Mouse (Mus musculus) neural tube, embryonic 13.5 days (tissue): ENCODE data around the gene Nectin3. TPM values are rescaled to one million over a fixed set of nuclear protein-coding genes. Genes with fewer than 3 reads are reported as not detected.

Experiments
- ATAC-seq: fragments of 200-750 bp; cut with Nextera tagmentation; 2 replicates; pipeline ENCODE4 v1.8.0; 2017; ENCODE audit warnings: low read depth, mild to moderate bottlenecking, moderate TSS enrichment, moderate library complexity
- H3K27ac ChIP-seq: fragments of 300-500 bp; sonication (generic); replicated peaks from 2 replicates; pipeline ENCODE4 v1.5.1; 2015; ENCODE audit warnings: moderate library complexity, mild to moderate bottlenecking, inconsistent platforms
- H3K27me3 ChIP-seq: fragments of 300-500 bp; sonication (generic); 2 replicates; pipeline ENCODE4 v1.6.1; 2015; ENCODE audit warnings: mild to moderate bottlenecking, inconsistent platforms
- H3K36me3 ChIP-seq: fragments of 300-500 bp; sonication (generic); 2 replicates; pipeline ENCODE4 v1.6.1; 2015; ENCODE audit warnings: mild to moderate bottlenecking, inconsistent platforms
- H3K4me1 ChIP-seq: fragments of 300-500 bp; sonication (generic); replicated peaks from 2 replicates; pipeline ENCODE4 v1.6.1; 2015; ENCODE audit warnings: inconsistent platforms
- H3K4me2 ChIP-seq: fragments of 300-500 bp; sonication (generic); 2 replicates; pipeline ENCODE4 v1.6.1; 2015; ENCODE audit warnings: inconsistent platforms, mild to moderate bottlenecking, moderate library complexity
- H3K4me3 ChIP-seq: fragments of 300-500 bp; sonication (generic); 2 replicates; pipeline ENCODE4 v1.5.1; 2015; ENCODE audit warnings: mild to moderate bottlenecking, inconsistent platforms
- H3K9ac ChIP-seq: fragments of 300-500 bp; sonication (generic); 2 replicates; pipeline ENCODE4 v1.6.1; 2015; ENCODE audit warnings: moderate library complexity, mild to moderate bottlenecking, inconsistent platforms
- H3K9me3 ChIP-seq: fragments of 300-500 bp; sonication (generic); 2 replicates; pipeline ENCODE4 v1.6.1; 2016; ENCODE audit warnings: inconsistent platforms
- WGBS: fragments of 180-500 bp; shearing (Covaris S2); methylation state at CpG from one replicate; pipeline ENCODE4 v1.1.7; 2015; 5-methylcytosine and 5-hydroxymethylcytosine counted together
- polyA plus RNA-seq: library from polyadenylated mRNA; unstranded; fragments of >200 nt; fragmentation: Nextera tagmentation; extraction: Ambion mirVana; gene quantifications from 2 replicates; pipeline ENCODE4 v1.2.1, GENCODE M21; 2015

Gene Nectin3
- 33.3 and 34.1 TPM in 2 replicates for polyA plus RNA-seq

- no peaks in the 10 kb centered on the region for H3K27me3 ChIP-seq
- H3K4me1 ChIP-seq: peaks cover 31% of the 10 kb centered on the region
- ATAC-seq: no peak
- H3K27ac ChIP-seq: peak within 1 kb of the TSS; percentile 94
- peak within 1 kb of the TSS; percentile 90 for H3K4me3 ChIP-seq
- H3K4me2 ChIP-seq: peak within 1 kb of the TSS; percentile 89
- H3K9ac ChIP-seq: peak within 1 kb of the TSS; percentile 96
- WGBS: 2% methylated on average over 4 of the region's 4 CpGs
- H3K36me3 ChIP-seq: no peaks in the 10 kb centered on the region
- H3K9me3 ChIP-seq: no peaks in the 10 kb centered on the region
Observed at GRCm38 (mm10) chr16:46498421-46498789, at the start of gene Nectin3. Gene Nectin3 (minus strand): TSS chr16:46498525.

- H3K36me3 ChIP-seq: no peaks in the 10 kb centered on the region
- no peak overlapping the region for H3K27ac ChIP-seq
- ATAC-seq: no peak
- no peaks in the 10 kb centered on the region for H3K27me3 ChIP-seq
- no peak overlapping the region for H3K4me3 ChIP-seq
- H3K9ac ChIP-seq: no peak overlapping the region
- no peak overlapping the region for H3K4me2 ChIP-seq
- H3K4me1 ChIP-seq: no peaks in the 10 kb centered on the region
- H3K9me3 ChIP-seq: no peaks in the 10 kb centered on the region
- WGBS: 93% methylated on average over 3 of the region's 3 CpGs
Observed at GRCm38 (mm10) chr16:46538092-46538491, 39.8 kb upstream of the Nectin3 start.

DNA sequence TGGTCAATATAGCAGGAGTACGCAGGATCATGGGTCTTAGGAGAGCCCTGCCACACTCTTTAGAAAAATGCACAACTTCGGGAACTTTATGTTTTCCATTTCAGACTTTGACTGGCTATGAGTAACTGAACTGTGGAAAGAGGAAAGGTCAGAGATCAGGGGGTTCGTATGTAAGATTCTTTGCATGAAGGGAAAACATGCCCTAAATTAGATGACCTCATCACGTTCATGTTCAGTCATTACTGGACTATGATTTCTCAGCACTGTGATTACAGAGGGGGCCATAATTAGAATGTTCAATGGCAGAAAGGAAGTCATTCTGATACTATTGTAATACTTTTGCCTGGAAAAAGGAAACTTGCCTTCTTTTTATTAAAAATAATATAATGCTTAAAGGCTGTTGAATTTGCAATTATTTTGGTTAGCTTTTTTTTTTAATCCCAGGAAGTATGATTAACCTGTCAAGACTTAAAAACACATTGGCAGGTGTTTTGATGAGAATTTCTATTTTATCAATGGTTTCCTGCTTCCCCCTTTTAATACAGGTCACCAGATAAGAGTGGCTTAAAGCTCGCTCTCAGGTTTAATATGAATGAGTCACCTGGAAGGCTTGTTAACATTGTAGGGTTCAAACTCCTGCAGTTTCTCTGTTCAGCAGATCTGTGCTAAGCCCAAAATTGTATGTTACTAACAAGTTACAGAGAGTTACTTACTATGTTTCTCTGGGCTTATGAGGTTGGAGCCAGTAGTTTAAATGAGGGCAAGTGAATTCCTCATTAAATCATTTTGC is 34.3 kb upstream of the Nectin3 start:
- WGBS: 87% methylated on average over 5 of the region's 5 CpGs
- Histone ChIP-seq H3K9ac (no peak overlapping the region), H3K36me3 (no peaks in the 10 kb centered on the region), H3K4me2 (no peak overlapping the region), H3K27ac (no peak overlapping the region), H3K27me3 (no peaks in the 10 kb centered on the region), H3K4me1 (no peaks in the 10 kb centered on the region), H3K9me3 (no peaks in the 10 kb centered on the region), H3K4me3 (no peak overlapping the region)
- no peak for ATAC-seq

DNA sequence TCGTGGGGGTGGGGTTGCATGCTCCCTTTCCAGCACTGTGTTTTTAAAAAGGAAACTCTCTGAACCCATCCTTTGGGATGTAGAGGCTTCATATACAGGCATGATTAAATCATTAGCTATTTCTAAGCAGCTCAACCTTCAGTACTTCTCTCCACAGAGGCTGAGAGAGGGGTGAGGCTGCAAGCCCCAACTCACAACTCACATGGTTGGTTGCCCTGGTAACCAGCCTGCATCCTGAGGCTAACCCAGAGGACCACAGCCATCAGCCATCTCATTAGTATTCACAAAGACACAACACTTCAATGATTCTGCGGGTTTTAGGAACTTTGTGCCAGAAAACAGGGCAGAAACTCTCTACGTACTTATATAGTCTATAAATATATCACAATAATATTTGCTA is 32.7 kb upstream of the Nectin3 start:
- ATAC-seq: 0 out of 2 replicates have a peak, but pooled peaks have one; percentile 23

GRCm38 (mm10) chr16:46520885-46521417 is 22.6 kb upstream of the Nectin3 start:
- Histone ChIP-seq H3K4me3 (no peak overlapping the region), H3K9ac (no peak overlapping the region), H3K9me3 (no peaks in the 10 kb centered on the region), H3K4me2 (no peak overlapping the region), H3K4me1 (no peaks in the 10 kb centered on the region), H3K27ac (no peak overlapping the region), H3K36me3 (no peaks in the 10 kb centered on the region), H3K27me3 (no peaks in the 10 kb centered on the region)
- 70% methylated on average over 5 of the region's 5 CpGs for WGBS
- ATAC-seq: no peak

More for the DNA sequence above, 32.7 kb upstream of the Nectin3 start:
- Histone ChIP-seq H3K9me3 (no peaks in the 10 kb centered on the region), H3K27me3 (no peaks in the 10 kb centered on the region), H3K9ac (no peak overlapping the region), H3K4me3 (no peak overlapping the region), H3K36me3 (no peaks in the 10 kb centered on the region), H3K4me1 (no peaks in the 10 kb centered on the region), H3K27ac (no peak overlapping the region), H3K4me2 (no peak overlapping the region)
- 51% methylated on average over 3 of the region's 3 CpGs for WGBS

DNA sequence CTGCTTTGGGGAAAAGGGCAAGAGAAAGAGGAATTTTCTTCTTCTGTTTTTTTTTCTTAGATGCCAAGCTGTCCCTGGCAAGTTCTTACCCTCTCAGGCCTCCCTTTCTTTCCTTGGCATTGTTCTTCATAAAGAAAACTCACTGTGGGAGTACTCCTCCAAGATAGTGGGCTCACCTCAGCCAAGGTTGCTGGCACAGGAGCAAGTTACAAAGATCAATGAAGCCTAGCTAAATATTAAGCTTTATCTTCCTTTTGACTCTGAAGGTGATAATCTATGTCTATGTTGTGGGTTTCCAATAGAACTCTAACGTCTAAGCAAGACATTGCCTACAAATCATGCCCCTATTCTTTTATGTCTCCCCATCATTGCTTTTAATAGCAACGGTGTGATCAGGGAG is 21.3 kb upstream of the Nectin3 start:
- H3K4me1 ChIP-seq: no peaks in the 10 kb centered on the region
- H3K4me2 ChIP-seq: no peak overlapping the region
- no peak for ATAC-seq
- H3K4me3 ChIP-seq: no peak overlapping the region
- no peaks in the 10 kb centered on the region for H3K27me3 ChIP-seq
- 91% methylated on average over 2 of the region's 2 CpGs for WGBS
- H3K36me3 ChIP-seq: no peaks in the 10 kb centered on the region
- no peaks in the 10 kb centered on the region for H3K9me3 ChIP-seq
- no peak overlapping the region for H3K9ac ChIP-seq
- no peak overlapping the region for H3K27ac ChIP-seq

- Histone ChIP-seq H3K27ac (no peak overlapping the region), H3K4me2 (no peak overlapping the region), H3K9me3 (no peaks in the 10 kb centered on the region), H3K27me3 (no peaks in the 10 kb centered on the region), H3K4me3 (no peak overlapping the region), H3K4me1 (no peaks in the 10 kb centered on the region), H3K36me3 (no peaks in the 10 kb centered on the region), H3K9ac (no peak overlapping the region)
- 93% methylated on average over 3 of the region's 3 CpGs for WGBS
- no peak for ATAC-seq
Observed at GRCm38 (mm10) chr16:46507944-46508333, 9.6 kb upstream of the Nectin3 start.

GRCm38 (mm10) chr16:46507260-46507943 is 9.1 kb upstream of the Nectin3 start:
- Histone ChIP-seq H3K36me3 (no peaks in the 10 kb centered on the region), H3K4me1 (no peaks in the 10 kb centered on the region)
- WGBS: 38% methylated on average over 3 of the region's 3 CpGs

DNA sequence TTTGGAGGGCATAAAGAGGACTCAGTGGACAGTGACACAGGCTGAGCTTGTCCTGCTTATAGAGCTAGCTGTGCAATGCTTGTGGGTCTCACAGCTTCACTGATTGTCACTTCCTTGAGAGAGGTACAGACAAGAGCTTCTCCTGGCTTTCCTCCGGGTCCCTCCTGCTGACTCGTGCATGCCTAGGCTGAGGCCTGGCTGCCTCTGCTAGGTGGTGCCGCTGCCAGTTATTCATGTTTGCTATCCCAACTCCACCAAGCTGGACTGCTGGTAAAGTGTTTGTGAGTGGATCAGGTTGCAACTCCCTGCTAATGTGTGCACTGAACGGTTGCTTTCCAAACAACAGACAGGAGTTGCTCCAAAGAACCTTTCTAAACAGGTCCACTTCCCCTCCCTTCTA is 5.7 kb upstream of the Nectin3 start:
- Histone ChIP-seq H3K9me3 (no peaks in the 10 kb centered on the region), H3K9ac (no peak overlapping the region), H3K27me3 (no peaks in the 10 kb centered on the region), H3K4me1 (no peaks in the 10 kb centered on the region), H3K36me3 (no peaks in the 10 kb centered on the region), H3K4me2 (no peak overlapping the region), H3K4me3 (no peak overlapping the region), H3K27ac (no peak overlapping the region)
- whole genome bisulfite sequencing: 82% methylated on average over 4 of the region's 4 CpGs
- ATAC-seq: no peak

More at GRCm38 (mm10) chr16:46507260-46507943, 9.1 kb upstream of the Nectin3 start:
- Histone ChIP-seq H3K9me3 (no peaks in the 10 kb centered on the region), H3K4me2 (no peak overlapping the region), H3K4me3 (no peak overlapping the region), H3K27ac (no peak overlapping the region), H3K27me3 (no peaks in the 10 kb centered on the region), H3K9ac (no peak overlapping the region)
- ATAC-seq: no peak

DNA sequence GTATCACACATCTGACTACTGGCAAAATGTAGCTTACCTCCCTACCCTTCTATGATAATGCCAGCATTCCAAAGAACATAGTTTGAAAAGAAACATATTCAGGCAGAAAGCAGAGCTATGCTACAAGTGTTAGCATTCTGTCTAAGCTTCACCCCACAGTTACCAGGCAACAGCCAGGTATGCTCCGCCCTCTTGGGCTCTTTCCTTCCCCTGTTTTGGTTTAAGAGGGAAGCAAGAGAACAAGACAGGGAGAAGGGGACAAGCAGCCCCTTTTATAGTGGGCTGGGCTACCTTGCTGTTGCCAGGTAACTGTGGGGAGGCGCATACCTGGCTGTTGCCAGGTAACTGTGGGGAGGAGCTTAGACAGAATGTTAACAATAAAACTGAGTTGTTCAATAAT is 4.0 kb upstream of the Nectin3 start:
- 85% methylated on average over 2 of the region's 2 CpGs for WGBS

DNA sequence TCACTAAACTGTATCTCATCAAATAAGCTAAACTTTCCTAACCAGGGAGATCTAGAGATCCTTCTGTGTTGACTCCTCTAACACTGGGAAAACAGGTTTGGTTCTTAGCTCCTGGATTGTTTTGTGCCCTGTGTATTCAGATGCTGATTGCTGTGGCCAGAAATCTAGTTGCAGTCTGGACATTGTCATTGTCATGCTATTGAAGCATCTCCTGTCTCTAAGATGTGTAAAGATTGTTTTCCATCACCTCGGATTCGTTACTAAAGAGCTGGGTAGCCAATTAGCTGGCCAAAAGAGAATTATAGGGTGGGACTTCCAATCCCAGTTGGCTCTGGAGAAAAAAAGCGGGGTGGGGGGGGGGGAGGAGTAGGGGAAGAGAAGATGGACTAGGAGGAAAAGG is 2.4 kb upstream of the Nectin3 start:
- no peaks in the 10 kb centered on the region for H3K27me3 ChIP-seq
- H3K4me2 ChIP-seq: no peak overlapping the region
- no peak for ATAC-seq
- H3K4me3 ChIP-seq: no peak overlapping the region
- no peak overlapping the region for H3K27ac ChIP-seq
- H3K36me3 ChIP-seq: no peaks in the 10 kb centered on the region
- no peaks in the 10 kb centered on the region for H3K9me3 ChIP-seq
- no peak overlapping the region for H3K9ac ChIP-seq
- 58% methylated on average over 3 of the region's 3 CpGs for WGBS
- H3K4me1 ChIP-seq: peaks cover 11% of the 10 kb centered on the region

More for the DNA sequence above, 4.0 kb upstream of the Nectin3 start:
- Histone ChIP-seq H3K4me1 (peaks cover 11% of the 10 kb centered on the region), H3K27ac (no peak overlapping the region), H3K36me3 (no peaks in the 10 kb centered on the region), H3K4me2 (no peak overlapping the region), H3K27me3 (no peaks in the 10 kb centered on the region), H3K9ac (no peak overlapping the region), H3K4me3 (no peak overlapping the region), H3K9me3 (no peaks in the 10 kb centered on the region)
- no peak for ATAC-seq

- under 1% methylated on average over 32 of the region's 32 CpGs for WGBS
- Histone ChIP-seq H3K36me3 (no peaks in the 10 kb centered on the region), H3K9me3 (no peaks in the 10 kb centered on the region), H3K9ac (peak overlapping the region; percentile 96), H3K27me3 (no peaks in the 10 kb centered on the region), H3K4me2 (peak overlapping the region; percentile 89), H3K4me1 (peaks cover 35% of the 10 kb centered on the region), H3K27ac (peak overlapping the region; percentile 94), H3K4me3 (peak overlapping the region; percentile 90)
- no peak for ATAC-seq
Observed at GRCm38 (mm10) chr16:46497686-46498420, 472 bp downstream of the Nectin3 start.
